Mouse (Mus musculus): ENCODE results near the gene Cdsn.

GRCm38 (mm10) chr17:35507556-35508260 lies 44.2 kb upstream of the Cdsn start:
- no peak for TF ChIP-seq CTCF (IDR thresholded peaks at IDR 0.05; ENCODE audit: insufficient read depth, low read length)
- TF ChIP-seq POLR2A (IDR thresholded peaks at IDR 0.05; ENCODE audit: borderline replicate concordance, extremely low read depth, low read depth, low read length) = no peak

All from lung, adult 2 months (tissue).